Comparison of ENCODE assay signal across 9 mouse cellular contexts in genomic region chr4:138379091-138379840, GRCm38 (mm10). TPM values are rescaled to one million over a fixed set of nuclear protein-coding genes. Genes with fewer than 3 reads are reported as not detected.
A peak's percentile ranks its signal among the peaks of the same experiment; 100 is the strongest.
DNase-seq lines count a peak whose midpoint lies in the region; ATAC-seq and TF ChIP-seq lines count a peak whose summit lies in the region.
"Had no signal": no experiment of that assay in that cellular context is flagged by ENCODE, and none has a peak within 500 bp of the region (broad histone marks: within the 10 kb centered on the region; RNA-seq: fewer than 3 reads in every experiment).

No protein-coding gene starts in this region.

- peak; percentile 78 for TF ChIP-seq CTCF in left cerebral cortex, adult 2 months (IDR thresholded peaks at IDR 0.05)

- peak; percentile 86 for DNase-seq in kidney, adult 18-20 months
- peak; percentile 82 for DNase-seq in cerebellum, adult 11 months
- peak; percentile 65 for DNase-seq in left cerebral cortex, adult 2 months (ENCODE audit: extremely low spot score in 1 of 2, low spot score in 2 of 2)
- DNase-seq in splenic B cell, adult 2 months (ENCODE audit: low read depth, low spot score): peak; percentile 34

- H3K4me1 ChIP-seq in kidney, embryonic 15.5 days: peaks cover 11% of the 10 kb centered on the region; the same call in 1 of the 2 replicates
- peaks cover 9% of the 10 kb centered on the region for H3K4me1 ChIP-seq in forebrain, embryonic 16.5 days (replicated peaks; ENCODE audit: control insufficient read depth, insufficient read depth, low read length)
- H3K4me1 ChIP-seq in hindbrain, embryonic 12.5 days: peaks cover 17% of the 10 kb centered on the region
- H3K4me1 ChIP-seq in midbrain, embryonic 12.5 days: peaks cover 10% of the 10 kb centered on the region

- H3K4me3 ChIP-seq in kidney, embryonic 15.5 days (replicated peaks): no peak overlapping the region
- H3K4me3 ChIP-seq in forebrain, embryonic 16.5 days (replicated peaks; ENCODE audit: low read length): no peak overlapping the region
- no peak overlapping the region for H3K4me3 ChIP-seq in hindbrain, embryonic 12.5 days
- no peak overlapping the region for H3K4me3 ChIP-seq in left cerebral cortex, adult 2 months
- H3K4me3 ChIP-seq in midbrain, embryonic 12.5 days: no peak overlapping the region

- WGBS in kidney, embryonic 15.5 days: 62% methylated on average over 14 of the region's 14 CpGs
- 39% methylated on average over 14 of the region's 14 CpGs for WGBS in forebrain, embryonic 16.5 days
- 43% methylated on average over 14 of the region's 14 CpGs for WGBS in hindbrain, embryonic 12.5 days
- 51% methylated on average over 14 of the region's 14 CpGs for WGBS in midbrain, embryonic 12.5 days

- H3K4me2 ChIP-seq in kidney, embryonic 15.5 days: no peak overlapping the region
- H3K4me2 ChIP-seq in forebrain, embryonic 16.5 days (ENCODE audit: low read length): no peak overlapping the region
- H3K4me2 ChIP-seq in hindbrain, embryonic 12.5 days (replicated peaks): no peak overlapping the region
- no peak overlapping the region for H3K4me2 ChIP-seq in midbrain, embryonic 12.5 days (replicated peaks)

- ATAC-seq in kidney, embryonic 15.5 days (replicated peaks; ENCODE audit: low FRiP score): no peak; the same call in 1 of the 2 replicates
- ATAC-seq in forebrain, embryonic 16.5 days: peak; percentile 43; the same call in 1 of the 2 replicates
- ATAC-seq in hindbrain, embryonic 12.5 days (ENCODE audit: low FRiP score): peak; percentile 73
- ATAC-seq in midbrain, embryonic 12.5 days (ENCODE audit: low FRiP score, low read depth): peak; percentile 23; the same call in 1 of the 2 replicates

- no peaks in the 10 kb centered on the region for H3K36me3 ChIP-seq in kidney, embryonic 15.5 days
- H3K36me3 ChIP-seq in forebrain, embryonic 16.5 days (ENCODE audit: control insufficient read depth, insufficient read depth): no peaks in the 10 kb centered on the region
- no peaks in the 10 kb centered on the region for H3K36me3 ChIP-seq in hindbrain, embryonic 12.5 days
- H3K36me3 ChIP-seq in midbrain, embryonic 12.5 days: no peaks in the 10 kb centered on the region
- H3K36me3 ChIP-seq in splenic B cell, adult 2 months (ENCODE audit: control insufficient read depth, insufficient read depth, low read length, poor library complexity, severe bottlenecking): no peaks in the 10 kb centered on the region

- no peaks in the 10 kb centered on the region for H3K9me3 ChIP-seq in kidney, embryonic 15.5 days (replicated peaks)
- H3K9me3 ChIP-seq in forebrain, embryonic 16.5 days (ENCODE audit: control insufficient read depth, low read length): no peaks in the 10 kb centered on the region
- no peaks in the 10 kb centered on the region for H3K9me3 ChIP-seq in hindbrain, embryonic 12.5 days (replicated peaks)
- no peaks in the 10 kb centered on the region for H3K9me3 ChIP-seq in midbrain, embryonic 12.5 days

- peaks cover 13% of the 10 kb centered on the region for H3K27me3 ChIP-seq in kidney, embryonic 15.5 days
- H3K27me3 ChIP-seq in forebrain, embryonic 16.5 days (replicated peaks; ENCODE audit: control insufficient read depth, insufficient read depth, low read length): no peaks in the 10 kb centered on the region
- H3K27me3 ChIP-seq in hindbrain, embryonic 12.5 days: 0 out of 2 replicates have a peak, but pooled peaks cover 3% of the 10 kb centered on the region
- peaks cover 5% of the 10 kb centered on the region for H3K27me3 ChIP-seq in midbrain, embryonic 12.5 days
- H3K27me3 ChIP-seq in splenic B cell, adult 2 months (ENCODE audit: control insufficient read depth, insufficient read depth, low read length, poor library complexity, severe bottlenecking): no peaks in the 10 kb centered on the region

- H3K9ac ChIP-seq in kidney, embryonic 15.5 days: no peak overlapping the region
- H3K9ac ChIP-seq in forebrain, embryonic 16.5 days (replicated peaks; ENCODE audit: low read depth, low read length): no peak overlapping the region
- H3K9ac ChIP-seq in hindbrain, embryonic 12.5 days: no peak overlapping the region
- H3K9ac ChIP-seq in midbrain, embryonic 12.5 days (replicated peaks): 0 out of 2 replicates have a peak overlapping the region, but pooled peaks have one; percentile 37

- H3K27ac ChIP-seq in kidney, embryonic 15.5 days: no peak overlapping the region
- H3K27ac ChIP-seq in forebrain, embryonic 16.5 days (ENCODE audit: low read length): no peak overlapping the region
- H3K27ac ChIP-seq in hindbrain, embryonic 12.5 days: peak overlapping the region; percentile 66
- H3K27ac ChIP-seq in left cerebral cortex, adult 2 months: no peak overlapping the region
- H3K27ac ChIP-seq in midbrain, embryonic 12.5 days (replicated peaks): peak overlapping the region; percentile 35

- intact Hi-C loops in left cerebral cortex, adult 2 months (cut with DNase I): loop anchor here (1.0 to 2.0 kb wide), 2 partner anchors 50 to 60 kb away; no protein-coding TSS in a partner anchor

RNA-seq across cellular contexts. Expression of gene Cda, which starts 11.5 kb away (rescaled TPM):
- 21.3 and 22.0 TPM in 2 replicates for polyA plus RNA-seq in kidney, embryonic 15.5 days (2015; fragmentation: Nextera tagmentation; extraction: Ambion mirVana)
- 1.0 and 1.1 TPM in 2 replicates for polyA plus RNA-seq in forebrain, embryonic 16.5 days (2015; fragmentation: Nextera tagmentation; extraction: Ambion mirVana)
- 3.4 and 4.4 TPM in 2 replicates for polyA plus RNA-seq in hindbrain, embryonic 12.5 days (2016; fragmentation: Nextera tagmentation; extraction: Ambion mirVana)
- 1 to 10 TPM; 3.8 to 4.0 TPM for total RNA-seq in left cerebral cortex, adult 2 months (2021)
- polyA plus RNA-seq in midbrain, embryonic 12.5 days (2016; fragmentation: Nextera tagmentation; extraction: Ambion mirVana): 1.6 and 1.8 TPM in 2 replicates

RNA-seq across cellular contexts. Expression of gene Fam43b, which starts 17.1 kb away (rescaled TPM):
- polyA plus RNA-seq in kidney, embryonic 15.5 days (2015; fragmentation: Nextera tagmentation; extraction: Ambion mirVana): not detected in 2 replicates
- 7.7 and 8.4 TPM in 2 replicates for polyA plus RNA-seq in forebrain, embryonic 16.5 days (2015; fragmentation: Nextera tagmentation; extraction: Ambion mirVana)
- polyA plus RNA-seq in hindbrain, embryonic 12.5 days (2016; fragmentation: Nextera tagmentation; extraction: Ambion mirVana): 0.69 and 1.2 TPM in 2 replicates
- total RNA-seq in left cerebral cortex, adult 2 months (2021): 10 to 100 TPM; 33.4 to 42.4 TPM
- 0.27 and 0.34 TPM in 2 replicates for polyA plus RNA-seq in midbrain, embryonic 12.5 days (2016; fragmentation: Nextera tagmentation; extraction: Ambion mirVana)
- polyA plus RNA-seq: liver, embryonic 16.5 days had no signal

RNA-seq across cellular contexts. Expression of gene Pink1, which starts 53.2 kb away (rescaled TPM):
- 47.5 and 50.3 TPM in 2 replicates for polyA plus RNA-seq in kidney, embryonic 15.5 days (2015; fragmentation: Nextera tagmentation; extraction: Ambion mirVana)
- 91.0 and 92.8 TPM in 2 replicates for polyA plus RNA-seq in forebrain, embryonic 16.5 days (2015; fragmentation: Nextera tagmentation; extraction: Ambion mirVana)
- polyA plus RNA-seq in hindbrain, embryonic 12.5 days (2016; fragmentation: Nextera tagmentation; extraction: Ambion mirVana): 79.8 and 81.0 TPM in 2 replicates
- total RNA-seq in left cerebral cortex, adult 2 months (2021): 100 to 1,000 TPM; 302 to 313 TPM
- 69.1 and 71.8 TPM in 2 replicates for polyA plus RNA-seq in midbrain, embryonic 12.5 days (2016; fragmentation: Nextera tagmentation; extraction: Ambion mirVana)

RNA-seq across cellular contexts. Expression of gene Mul1, which starts 55.2 kb away (rescaled TPM):
- polyA plus RNA-seq in kidney, embryonic 15.5 days (2015; fragmentation: Nextera tagmentation; extraction: Ambion mirVana): 21.6 and 23.8 TPM in 2 replicates
- 18.4 and 20.2 TPM in 2 replicates for polyA plus RNA-seq in forebrain, embryonic 16.5 days (2015; fragmentation: Nextera tagmentation; extraction: Ambion mirVana)
- polyA plus RNA-seq in hindbrain, embryonic 12.5 days (2016; fragmentation: Nextera tagmentation; extraction: Ambion mirVana): 16.1 and 22.3 TPM in 2 replicates
- total RNA-seq in left cerebral cortex, adult 2 months (2021): 10 to 100 TPM; 63.0 to 65.1 TPM
- polyA plus RNA-seq in midbrain, embryonic 12.5 days (2016; fragmentation: Nextera tagmentation; extraction: Ambion mirVana): 16.0 and 17.5 TPM in 2 replicates

Comparison
In these comparisons a context has a peak if more than half of its experiments do, and no peak if none do; other contexts are left out.
1. DNase-seq: peak in every context shown above with its lines; median percentile 86 in kidney, adult 18-20 months; 82 in cerebellum, adult 11 months; 65 in left cerebral cortex, adult 2 months; 34 in splenic B cell, adult 2 months.
2. H3K27ac ChIP-seq: peak in hindbrain, embryonic 12.5 days (single experiment) and midbrain, embryonic 12.5 days (single experiment); none in kidney, embryonic 15.5 days (single experiment), forebrain, embryonic 16.5 days (single experiment) and left cerebral cortex, adult 2 months (single experiment).